Mouse (Mus musculus) liver, embryonic 12.5 days (tissue): ENCODE results near the gene Fam166b. TPM values are rescaled to one million over a fixed set of nuclear protein-coding genes. Genes with fewer than 3 reads are reported as not detected.

Source experiments
- ATAC-seq: fragments of 200-750 bp; cut with Nextera tagmentation; 2 replicates; pipeline ENCODE4 v1.8.0; 2017; ENCODE audit warnings: moderate number of reproducible peaks, mild to moderate bottlenecking, moderate library complexity
- H3K27ac ChIP-seq: fragments of 300-500 bp; sonication (generic); 2 replicates; pipeline ENCODE4 v1.5.1; 2016; ENCODE audit warnings: mild to moderate bottlenecking
- H3K27me3 ChIP-seq: fragments of 300-500 bp; sonication (generic); replicated peaks from 2 replicates; pipeline ENCODE4 v1.6.1; 2016; ENCODE audit warnings: mild to moderate bottlenecking, moderate library complexity
- H3K36me3 ChIP-seq: fragments of 300-500 bp; sonication (generic); 2 replicates; pipeline ENCODE4 v1.6.1; 2016; ENCODE audit warnings: mild to moderate bottlenecking, moderate library complexity
- H3K4me1 ChIP-seq: fragments of 300-500 bp; sonication (generic); 2 replicates; pipeline ENCODE4 v1.6.1; 2016
- H3K4me2 ChIP-seq: fragments of 300-500 bp; sonication (generic); 2 replicates; pipeline ENCODE4 v1.6.1; 2016; ENCODE audit warnings: mild to moderate bottlenecking, moderate library complexity
- H3K4me3 ChIP-seq: fragments of 300-500 bp; sonication (generic); 2 replicates; pipeline ENCODE4 v1.5.1; 2016; ENCODE audit warnings: mild to moderate bottlenecking, moderate library complexity
- H3K9ac ChIP-seq: fragments of 300-500 bp; sonication (generic); 2 replicates; pipeline ENCODE4 v1.6.1; 2016; ENCODE audit warnings: mild to moderate bottlenecking, moderate library complexity
- H3K9me3 ChIP-seq: fragments of 300-500 bp; sonication (generic); replicated peaks from 2 replicates; pipeline ENCODE4 v1.6.1; 2016; ENCODE audit warnings: mild to moderate bottlenecking, moderate library complexity
- WGBS: fragments of 180-500 bp; shearing (Covaris S2); methylation state at CpG from one replicate; pipeline ENCODE4 v1.1.7; 2016; ENCODE audit not compliant: insufficient replicate concordance; 5-methylcytosine and 5-hydroxymethylcytosine counted together
- polyA plus RNA-seq: library from polyadenylated mRNA; unstranded; fragments of >200 nt; fragmentation: Nextera tagmentation; extraction: Ambion mirVana; gene quantifications from 2 replicates; pipeline ENCODE4 v1.2.1, GENCODE M21; 2016

Fam166b gene
- polyA plus RNA-seq, 1 experiment from 2014 or later = not detected

GRCm38 (mm10) chr4:43417269-43418062 is 11.5 kb downstream of the Fam166b start:
- H3K4me3 ChIP-seq = no peak overlapping the region
- peak overlapping the region; percentile 34; the same call in 1 of the 2 replicates for H3K4me2 ChIP-seq
- WGBS = 49% methylated on average over 16 of the region's 16 CpGs
- H3K27me3 ChIP-seq = peaks cover 13% of the 10 kb centered on the region
- 0 out of 2 replicates have a peak, but pooled peaks cover 6% of the 10 kb centered on the region for H3K9me3 ChIP-seq
- peaks cover 26% of the 10 kb centered on the region for H3K4me1 ChIP-seq
- ATAC-seq = peak; percentile 64; the same call in 1 of the 2 replicates
- H3K36me3 ChIP-seq = peaks cover 11% of the 10 kb centered on the region
- H3K9ac ChIP-seq = no peak overlapping the region
- H3K27ac ChIP-seq = peak overlapping the region; percentile 53

DNA sequence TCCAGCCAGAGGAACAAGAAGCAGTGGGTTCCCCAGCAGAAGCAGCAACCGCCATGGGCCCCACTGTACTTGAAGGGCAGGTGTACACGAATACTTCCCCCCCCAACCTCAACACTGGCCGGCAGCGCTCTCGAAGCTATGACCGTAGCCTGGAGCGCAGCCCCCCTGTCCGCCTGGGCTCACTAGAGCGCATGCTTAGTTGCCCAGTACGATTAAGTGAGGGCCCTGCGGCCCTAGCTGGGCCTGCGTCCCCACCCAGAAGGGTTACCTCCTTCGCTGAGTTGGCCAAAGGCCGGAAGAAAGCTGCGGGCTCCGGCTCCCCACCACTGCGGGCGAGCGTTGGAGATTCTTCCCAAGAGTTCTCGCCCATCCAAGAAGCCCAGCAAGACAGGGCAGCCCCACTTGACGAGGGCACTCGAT is 12.9 kb downstream of the Fam166b start:
- H3K4me2 ChIP-seq = no peak overlapping the region
- peaks cover 11% of the 10 kb centered on the region for H3K36me3 ChIP-seq
- ATAC-seq = no peak
- H3K27ac ChIP-seq = no peak overlapping the region
- H3K27me3 ChIP-seq = no peaks in the 10 kb centered on the region
- WGBS = 85% methylated on average over 22 of the region's 22 CpGs
- H3K9me3 ChIP-seq = 0 out of 2 replicates have a peak, but pooled peaks cover 6% of the 10 kb centered on the region
- H3K9ac ChIP-seq = no peak overlapping the region
- H3K4me3 ChIP-seq = no peak overlapping the region
- peaks cover 26% of the 10 kb centered on the region for H3K4me1 ChIP-seq

- H3K9me3 ChIP-seq = 0 out of 2 replicates have a peak, but pooled peaks cover 6% of the 10 kb centered on the region
- no peak overlapping the region for H3K9ac ChIP-seq
- H3K4me1 ChIP-seq = peaks cover 26% of the 10 kb centered on the region
- H3K4me3 ChIP-seq = no peak overlapping the region
- H3K36me3 ChIP-seq = peaks cover 11% of the 10 kb centered on the region
- H3K27ac ChIP-seq = no peak overlapping the region
- WGBS = 78% methylated on average over 29 of the region's 29 CpGs
- H3K27me3 ChIP-seq = no peaks in the 10 kb centered on the region
- no peak overlapping the region for H3K4me2 ChIP-seq
- no peak for ATAC-seq
These were observed 13.5 kb downstream of the Fam166b start for GRCm38 (mm10) chr4:43415221-43416070.

DNA sequence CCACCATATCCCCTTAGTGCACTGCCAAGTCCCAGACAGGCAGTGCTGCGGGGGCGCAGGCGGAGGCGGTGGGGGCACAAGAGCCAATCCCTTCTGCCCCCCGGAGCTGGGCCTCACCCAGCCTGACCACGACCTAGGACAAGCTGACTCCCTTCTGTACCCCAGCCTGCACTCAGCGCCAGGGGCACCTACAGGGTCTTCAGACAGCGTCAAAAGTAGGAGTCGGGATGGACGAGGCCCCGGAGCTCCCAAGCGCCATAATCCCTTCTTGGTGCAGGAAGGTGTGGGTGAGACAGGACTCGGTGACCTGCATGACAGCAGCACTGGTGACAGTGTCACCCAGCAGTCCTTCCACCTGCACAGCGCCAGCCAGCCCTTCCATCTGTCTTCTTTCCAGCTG is 14.2 kb downstream of the Fam166b start:
- H3K4me2 ChIP-seq = no peak overlapping the region
- H3K4me1 ChIP-seq = peaks cover 22% of the 10 kb centered on the region
- H3K9me3 ChIP-seq = 0 out of 2 replicates have a peak, but pooled peaks cover 6% of the 10 kb centered on the region
- H3K9ac ChIP-seq = no peak overlapping the region
- H3K4me3 ChIP-seq = no peak overlapping the region
- ATAC-seq = no peak
- H3K27me3 ChIP-seq = no peaks in the 10 kb centered on the region
- peaks cover 11% of the 10 kb centered on the region for H3K36me3 ChIP-seq
- WGBS = 80% methylated on average over 14 of the region's 14 CpGs
- H3K27ac ChIP-seq = no peak overlapping the region

GRCm38 (mm10) chr4:43407071-43407920 is 21.6 kb downstream of the Fam166b start:
- Histone ChIP-seq H3K27ac (no peak overlapping the region), H3K9ac (no peak overlapping the region)
- 51% methylated on average over 12 of the region's 12 CpGs for WGBS

GRCm38 (mm10) chr4:43406162-43406971 is 22.6 kb downstream of the Fam166b start:
- Histone ChIP-seq H3K9ac (no peak overlapping the region), H3K4me3 (peak overlapping the region; percentile 25), H3K36me3 (no peaks in the 10 kb centered on the region), H3K27me3 (peaks cover 43% of the 10 kb centered on the region), H3K27ac (0 out of 2 replicates have a peak overlapping the region, but pooled peaks have one; percentile 22), H3K9me3 (no peaks in the 10 kb centered on the region), H3K4me2 (peak overlapping the region; percentile 49), H3K4me1 (0 out of 2 replicates have a peak, but pooled peaks cover 5% of the 10 kb centered on the region)
- 5% methylated on average over 28 of the region's 28 CpGs for WGBS
- peak; percentile 68 for ATAC-seq

More at GRCm38 (mm10) chr4:43407071-43407920, 21.6 kb downstream of the Fam166b start:
- H3K9me3 ChIP-seq = no peaks in the 10 kb centered on the region
- 0 out of 2 replicates have a peak, but pooled peaks cover 5% of the 10 kb centered on the region for H3K4me1 ChIP-seq
- H3K4me3 ChIP-seq = peak overlapping the region; percentile 25; the same call in 1 of the 2 replicates
- H3K36me3 ChIP-seq = no peaks in the 10 kb centered on the region
- H3K27me3 ChIP-seq = peaks cover 40% of the 10 kb centered on the region
- ATAC-seq = no peak
- H3K4me2 ChIP-seq = peak overlapping the region; percentile 49; the same call in 1 of the 2 replicates

GRCm38 (mm10) chr4:43404697-43405096 is 24.2 kb downstream of the Fam166b start:
- Histone ChIP-seq H3K27me3 (peaks cover 46% of the 10 kb centered on the region), H3K4me2 (no peak overlapping the region), H3K36me3 (no peaks in the 10 kb centered on the region), H3K27ac (no peak overlapping the region), H3K4me3 (no peak overlapping the region), H3K9me3 (no peaks in the 10 kb centered on the region), H3K9ac (no peak overlapping the region), H3K4me1 (0 out of 2 replicates have a peak, but pooled peaks cover 5% of the 10 kb centered on the region)
- WGBS = 71% methylated on average over 10 of the region's 10 CpGs
- no peak for ATAC-seq

GRCm38 (mm10) chr4:43402212-43402611 is 26.7 kb downstream of the Fam166b start:
- Histone ChIP-seq H3K9me3 (no peaks in the 10 kb centered on the region), H3K4me2 (no peak overlapping the region), H3K27ac (no peak overlapping the region), H3K9ac (no peak overlapping the region), H3K27me3 (peaks cover 55% of the 10 kb centered on the region), H3K4me3 (no peak overlapping the region), H3K4me1 (peaks cover 5% of the 10 kb centered on the region; the same call in 1 of the 2 replicates), H3K36me3 (no peaks in the 10 kb centered on the region)
- no peak for ATAC-seq
- WGBS = 60% methylated on average over 9 of the region's 9 CpGs

GRCm38 (mm10) chr4:43401486-43401885 is 27.4 kb downstream of the Fam166b start:
- H3K36me3 ChIP-seq = no peaks in the 10 kb centered on the region
- H3K9ac ChIP-seq = no peak overlapping the region
- no peaks in the 10 kb centered on the region for H3K9me3 ChIP-seq
- no peak overlapping the region for H3K4me3 ChIP-seq
- H3K27ac ChIP-seq = no peak overlapping the region
- peaks cover 48% of the 10 kb centered on the region for H3K27me3 ChIP-seq
- no peak for ATAC-seq
- 69% methylated on average over 10 of the region's 10 CpGs for WGBS
- H3K4me2 ChIP-seq = no peak overlapping the region
- H3K4me1 ChIP-seq = peaks cover 3% of the 10 kb centered on the region; the same call in 1 of the 2 replicates

DNA sequence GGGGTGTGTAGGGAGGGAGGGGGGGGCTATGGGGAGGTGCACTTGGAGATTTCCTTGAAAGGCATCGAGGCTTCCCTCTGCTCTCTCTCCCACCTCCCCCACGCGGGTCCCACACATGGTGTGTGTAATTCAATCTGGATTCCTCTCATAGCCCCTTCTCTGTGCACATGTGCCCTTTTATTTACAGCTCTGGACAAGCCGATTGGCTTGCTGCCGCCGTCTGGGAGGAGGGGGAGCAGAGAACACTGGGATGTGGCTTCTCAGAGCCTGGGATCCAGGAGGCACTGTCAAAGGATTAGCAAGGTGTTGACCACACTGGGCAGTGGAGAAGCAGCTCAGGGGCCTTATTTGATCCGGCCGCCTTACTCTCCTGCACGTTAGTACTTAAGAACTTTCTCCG is 28.0 kb downstream of the Fam166b start:
- Histone ChIP-seq H3K9me3 (no peaks in the 10 kb centered on the region), H3K27ac (no peak overlapping the region)

More for the DNA sequence above, 28.0 kb downstream of the Fam166b start:
- Histone ChIP-seq H3K36me3 (no peaks in the 10 kb centered on the region), H3K27me3 (peaks cover 43% of the 10 kb centered on the region), H3K4me1 (no peaks in the 10 kb centered on the region; the same call in 1 of the 2 replicates), H3K4me2 (no peak overlapping the region), H3K9ac (no peak overlapping the region), H3K4me3 (no peak overlapping the region)
- WGBS = 43% methylated on average over 10 of the region's 10 CpGs
- no peak for ATAC-seq
